Mouse (Mus musculus) hindbrain, embryonic 16.5 days (tissue): Measurements from ENCODE around the gene Mfrp. TPM values are rescaled to one million over a fixed set of nuclear protein-coding genes. Genes with fewer than 3 reads are reported as not detected.
A peak's percentile ranks its signal among the peaks of the same experiment; 100 is the strongest.

Experiments used
- ATAC-seq: fragments of 200-750 bp; cut with Nextera tagmentation; 2 replicates; pipeline ENCODE4 v1.8.0; 2017; ENCODE audit warnings: moderate TSS enrichment, moderate library complexity
- H3K27ac ChIP-seq: fragments of 300-500 bp; sonication (generic); 2 replicates; pipeline ENCODE4 v1.5.1; 2014; ENCODE audit warnings: low read depth, mild to moderate bottlenecking, control low read depth, low read length, moderate library complexity
- H3K27me3 ChIP-seq: fragments of 300-500 bp; sonication (generic); replicated peaks from 2 replicates; pipeline ENCODE4 v1.6.1; 2014; ENCODE audit warnings: low read length; ENCODE audit not compliant: control insufficient read depth, insufficient read depth
- H3K36me3 ChIP-seq: fragments of 300-500 bp; sonication (generic); 2 replicates; pipeline ENCODE4 v1.6.1; 2014; ENCODE audit warnings: mild to moderate bottlenecking, low read length, moderate library complexity, mixed read lengths; ENCODE audit not compliant: control insufficient read depth, insufficient read depth
- H3K4me1 ChIP-seq: fragments of 300-500 bp; sonication (generic); 2 replicates; pipeline ENCODE4 v1.6.1; 2014; ENCODE audit warnings: low read depth, low read length; ENCODE audit not compliant: control insufficient read depth, insufficient read depth
- H3K4me2 ChIP-seq: fragments of 300-500 bp; sonication (generic); 2 replicates; pipeline ENCODE4 v1.6.1; 2014; ENCODE audit warnings: mild to moderate bottlenecking, low read length, control low read depth, moderate library complexity
- H3K4me3 ChIP-seq: fragments of 300-500 bp; sonication (generic); 2 replicates; pipeline ENCODE4 v1.5.1; 2014; ENCODE audit warnings: mild to moderate bottlenecking, low read length, control low read depth, moderate library complexity
- H3K9ac ChIP-seq: fragments of 300-500 bp; sonication (generic); 2 replicates; pipeline ENCODE4 v1.6.1; 2014; ENCODE audit warnings: low read depth, mild to moderate bottlenecking, control low read depth, low read length, moderate library complexity
- H3K9me3 ChIP-seq: fragments of 300-500 bp; sonication (generic); 2 replicates; pipeline ENCODE4 v1.6.1; 2014; ENCODE audit warnings: mild to moderate bottlenecking, low read length, moderate library complexity; ENCODE audit not compliant: control insufficient read depth
- WGBS: fragments of 180-500 bp; shearing (Covaris S2); extraction: QIAGEN DNeasy Blood & Tissue Kit; methylation state at CpG from one replicate; pipeline ENCODE4 v1.1.7; 2014; 5-methylcytosine and 5-hydroxymethylcytosine counted together
- polyA plus RNA-seq: library from polyadenylated mRNA; unstranded; fragments of >200 nt; fragmentation: Nextera tagmentation; extraction: Ambion mirVana; gene quantifications from 2 replicates; pipeline ENCODE4 v1.2.1, GENCODE M21; 2015

The Mfrp gene
- polyA plus RNA-seq, 1 experiment from 2014 or later = 0.31 TPM

DNA sequence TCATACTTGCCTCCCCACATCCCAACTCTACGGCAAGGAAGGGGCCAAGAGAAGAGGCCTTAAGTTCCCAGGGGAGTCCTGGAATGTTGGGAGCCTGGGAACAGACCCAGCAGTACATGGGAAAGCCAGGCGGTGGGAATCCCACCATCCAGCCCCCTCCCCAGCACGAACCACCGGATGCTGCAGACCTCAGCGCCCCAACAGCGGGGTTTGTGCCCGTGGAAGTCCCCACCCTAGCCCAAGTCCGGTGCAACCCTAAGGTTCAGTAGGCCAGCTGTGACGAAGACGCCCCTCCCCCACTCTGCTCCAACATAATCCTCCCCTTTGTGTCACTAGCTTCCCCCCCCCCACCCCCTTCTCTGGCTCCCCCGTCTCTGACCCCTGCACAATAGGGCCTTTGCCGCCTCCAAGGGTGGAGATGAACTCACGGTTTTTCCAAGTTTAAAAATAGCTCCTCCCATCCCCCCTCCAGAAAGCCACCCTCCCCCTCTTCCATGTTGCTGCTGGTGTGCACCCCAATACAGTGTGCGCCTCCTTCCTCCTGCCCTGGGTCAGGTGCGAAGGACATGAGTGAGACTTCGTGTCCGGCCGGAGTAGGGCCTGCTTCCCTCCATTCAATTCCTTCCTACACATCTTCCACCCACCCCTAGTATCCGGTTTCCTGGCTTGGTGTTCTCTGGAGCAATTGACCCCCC lies 29.2 kb downstream of the Mfrp start:
- peaks cover 40% of the 10 kb centered on the region for H3K4me1 ChIP-seq
- ATAC-seq = no peak
- no peak overlapping the region for H3K27ac ChIP-seq
- H3K9ac ChIP-seq = peak overlapping the region; percentile 57
- no peaks in the 10 kb centered on the region for H3K36me3 ChIP-seq
- 16% methylated on average over 19 of the region's 19 CpGs for WGBS
- H3K4me3 ChIP-seq = no peak overlapping the region; the same call in 1 of the 2 replicates
- H3K9me3 ChIP-seq = no peaks in the 10 kb centered on the region
- H3K27me3 ChIP-seq = peaks cover 22% of the 10 kb centered on the region
- H3K4me2 ChIP-seq = peak overlapping the region; percentile 61

DNA sequence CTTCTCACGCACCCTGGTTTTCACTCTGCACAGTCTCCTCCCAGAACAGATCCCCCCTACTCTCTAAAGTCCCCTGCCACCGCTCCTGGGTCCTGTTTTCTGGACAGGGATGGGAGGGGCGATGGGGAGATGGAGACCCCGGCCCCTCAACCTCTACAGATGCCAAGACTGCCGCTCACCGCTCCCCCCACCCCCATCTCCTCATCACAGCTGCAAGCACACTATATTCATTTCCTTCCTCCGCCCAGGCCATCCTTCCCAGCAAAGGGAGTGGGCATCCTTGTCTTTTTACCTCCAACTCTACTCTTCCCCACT lies 29.7 kb downstream of the Mfrp start:
- no peak for ATAC-seq
- H3K4me3 ChIP-seq = no peak overlapping the region
- no peaks in the 10 kb centered on the region for H3K36me3 ChIP-seq
- peaks cover 25% of the 10 kb centered on the region for H3K27me3 ChIP-seq
- no peak overlapping the region for H3K27ac ChIP-seq
- no peaks in the 10 kb centered on the region for H3K9me3 ChIP-seq
- 44% methylated on average over 7 of the region's 7 CpGs for WGBS
- H3K4me2 ChIP-seq = no peak overlapping the region
- H3K9ac ChIP-seq = no peak overlapping the region
- H3K4me1 ChIP-seq = peaks cover 42% of the 10 kb centered on the region

- ATAC-seq = no peak
- H3K9me3 ChIP-seq = no peaks in the 10 kb centered on the region
- 70% methylated on average over 5 of the region's 5 CpGs for WGBS
- H3K36me3 ChIP-seq = no peaks in the 10 kb centered on the region
- no peak overlapping the region for H3K27ac ChIP-seq
- no peak overlapping the region for H3K4me3 ChIP-seq
- H3K27me3 ChIP-seq = peaks cover 28% of the 10 kb centered on the region
- H3K4me1 ChIP-seq = peaks cover 39% of the 10 kb centered on the region
- H3K4me2 ChIP-seq = no peak overlapping the region
- H3K9ac ChIP-seq = no peak overlapping the region
Observed at GRCm38 (mm10) chr9:44132200-44132599, 30.7 kb downstream of the Mfrp start.

DNA sequence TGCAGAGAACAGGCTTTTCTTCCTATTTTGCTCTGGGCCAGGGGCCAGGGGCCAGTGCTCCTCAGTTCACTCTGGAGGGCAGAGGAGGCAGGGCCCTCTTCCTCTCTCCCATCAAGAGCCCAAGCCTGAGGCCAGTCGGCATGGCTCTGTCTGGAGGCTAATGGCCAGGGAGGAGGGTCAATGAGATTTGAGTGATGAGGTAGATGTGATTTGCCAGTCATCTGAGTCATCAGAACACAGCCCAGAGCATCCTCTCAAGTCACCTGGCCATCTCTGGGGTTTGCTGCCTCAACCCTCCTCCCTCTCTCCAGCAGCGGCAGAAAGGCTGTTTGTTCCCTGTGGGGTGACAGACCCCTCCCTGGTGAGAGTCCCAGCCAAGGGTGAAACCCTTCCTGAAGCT lies 31.8 kb downstream of the Mfrp start:
- Histone ChIP-seq H3K4me3 (no peak overlapping the region), H3K27ac (no peak overlapping the region), H3K4me1 (peaks cover 39% of the 10 kb centered on the region), H3K9me3 (no peaks in the 10 kb centered on the region), H3K36me3 (no peaks in the 10 kb centered on the region), H3K9ac (no peak overlapping the region), H3K4me2 (no peak overlapping the region; the same call in 1 of the 2 replicates), H3K27me3 (peaks cover 28% of the 10 kb centered on the region)
- WGBS = 15% methylated on average over 2 of the region's 2 CpGs
- ATAC-seq = no peak

- Histone ChIP-seq H3K4me1 (peaks cover 39% of the 10 kb centered on the region), H3K27me3 (peaks cover 28% of the 10 kb centered on the region)
- under 1% methylated on average over 52 of the region's 55 CpGs for WGBS
Observed at GRCm38 (mm10) chr9:44134101-44134850, 32.7 kb downstream of the Mfrp start, which contains the start of gene Mcam. Mcam (plus strand) TSS chr9:44134469.

DNA sequence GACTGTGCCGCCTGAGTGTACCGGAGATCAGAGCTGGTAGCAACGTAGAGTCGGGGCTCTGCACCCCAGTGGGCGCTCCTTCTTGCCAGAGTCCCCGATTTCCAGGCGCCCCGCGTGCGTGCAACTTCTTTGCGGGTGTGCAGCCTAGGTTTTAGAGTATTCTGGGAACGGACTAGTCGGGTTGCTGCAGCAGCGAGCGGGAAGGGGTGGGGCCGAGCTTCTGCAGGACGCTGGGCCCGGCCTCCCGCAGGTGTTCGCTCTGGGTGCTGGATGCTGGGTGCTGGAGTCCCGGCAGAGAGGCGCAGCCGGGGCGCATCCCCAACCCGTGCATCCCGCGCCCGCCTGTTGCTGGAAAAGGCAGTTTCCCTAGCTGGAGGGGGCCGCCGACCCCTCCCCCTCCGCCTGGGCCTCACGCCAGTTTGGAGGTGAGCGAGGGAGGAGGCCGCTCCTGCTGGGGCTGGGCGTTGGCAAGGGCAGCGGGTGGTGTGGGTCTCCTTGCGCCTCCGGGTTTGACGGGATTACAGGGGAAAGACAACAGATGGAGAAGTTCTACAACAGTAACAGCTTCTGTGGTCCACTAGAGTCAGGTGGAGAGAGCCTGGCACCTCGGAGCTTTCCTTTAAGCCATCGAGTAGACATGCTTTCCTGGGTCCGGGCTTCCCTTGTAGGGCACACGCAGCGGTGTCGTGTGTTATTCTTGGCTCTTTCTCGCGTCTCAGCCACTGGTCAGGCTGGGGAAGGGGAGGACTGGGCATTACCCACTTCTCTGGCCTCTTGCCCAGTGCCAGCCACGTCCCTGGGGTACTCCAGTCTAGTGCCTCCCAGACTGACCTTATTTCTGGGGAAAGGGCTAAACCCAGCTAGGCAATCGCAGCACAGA lies 33.6 kb downstream of the Mfrp start:
- 2% methylated on average over 35 of the region's 49 CpGs for WGBS
- peaks cover 28% of the 10 kb centered on the region for H3K27me3 ChIP-seq
- peaks cover 36% of the 10 kb centered on the region for H3K4me1 ChIP-seq
- H3K27ac ChIP-seq = peak overlapping the region; percentile 46
- peak overlapping the region; percentile 47 for H3K4me3 ChIP-seq
- H3K9ac ChIP-seq = peak overlapping the region; percentile 61
- H3K9me3 ChIP-seq = no peaks in the 10 kb centered on the region
- H3K4me2 ChIP-seq = peak overlapping the region; percentile 88
- peak; percentile 18 for ATAC-seq
- H3K36me3 ChIP-seq = no peaks in the 10 kb centered on the region

More at GRCm38 (mm10) chr9:44134101-44134850, 32.7 kb downstream of the Mfrp start, which contains the start of gene Mcam:
- ATAC-seq = peak; percentile 30
- no peaks in the 10 kb centered on the region for H3K36me3 ChIP-seq
- peak within 1 kb of the TSS; percentile 47 for H3K4me3 ChIP-seq
- peak within 1 kb of the TSS; percentile 61 for H3K9ac ChIP-seq
- no peaks in the 10 kb centered on the region for H3K9me3 ChIP-seq
- H3K4me2 ChIP-seq = peak within 1 kb of the TSS; percentile 88
- peak within 1 kb of the TSS; percentile 57 for H3K27ac ChIP-seq

DNA sequence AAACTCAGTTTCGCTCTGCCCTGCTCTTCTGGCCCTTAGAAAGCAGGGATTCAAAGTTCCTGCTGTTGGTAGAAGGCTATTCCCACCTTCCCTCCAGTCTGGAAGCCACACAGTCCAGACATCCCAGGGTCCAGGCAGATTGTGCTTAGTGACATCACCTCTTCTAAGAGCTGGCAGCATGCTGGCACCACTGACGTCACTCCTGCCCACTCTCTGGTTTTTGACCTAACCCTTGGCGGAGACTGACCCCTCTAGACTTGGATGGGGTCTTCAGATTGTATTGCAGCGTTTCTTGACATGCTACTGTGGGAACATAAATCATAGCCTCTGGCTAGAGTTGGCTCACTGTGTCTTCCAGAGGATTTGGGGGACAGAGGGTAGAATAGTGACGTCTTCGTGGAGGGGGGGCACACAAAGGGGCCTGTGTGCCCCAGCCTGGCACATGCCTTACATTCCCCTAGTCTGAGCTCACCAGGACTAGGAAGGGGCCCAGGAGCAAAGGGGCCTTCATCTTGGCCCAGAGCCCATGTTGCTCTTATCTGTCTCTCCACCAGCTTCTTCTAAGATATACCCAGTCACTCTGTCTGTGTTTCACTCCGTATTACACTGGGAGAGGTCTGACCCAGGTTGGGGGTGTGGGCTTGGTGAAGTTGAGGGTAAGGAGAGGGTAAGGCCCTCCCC lies 34.3 kb downstream of the Mfrp start:
- peak overlapping the region; percentile 46 for H3K27ac ChIP-seq
- no peaks in the 10 kb centered on the region for H3K36me3 ChIP-seq
- no peak overlapping the region for H3K9ac ChIP-seq
- peak overlapping the region; percentile 88 for H3K4me2 ChIP-seq
- peaks cover 28% of the 10 kb centered on the region for H3K27me3 ChIP-seq
- WGBS = 43% methylated on average over 7 of the region's 7 CpGs
- H3K4me3 ChIP-seq = peak overlapping the region; percentile 47
- no peak for ATAC-seq
- H3K9me3 ChIP-seq = no peaks in the 10 kb centered on the region
- peaks cover 30% of the 10 kb centered on the region for H3K4me1 ChIP-seq

DNA sequence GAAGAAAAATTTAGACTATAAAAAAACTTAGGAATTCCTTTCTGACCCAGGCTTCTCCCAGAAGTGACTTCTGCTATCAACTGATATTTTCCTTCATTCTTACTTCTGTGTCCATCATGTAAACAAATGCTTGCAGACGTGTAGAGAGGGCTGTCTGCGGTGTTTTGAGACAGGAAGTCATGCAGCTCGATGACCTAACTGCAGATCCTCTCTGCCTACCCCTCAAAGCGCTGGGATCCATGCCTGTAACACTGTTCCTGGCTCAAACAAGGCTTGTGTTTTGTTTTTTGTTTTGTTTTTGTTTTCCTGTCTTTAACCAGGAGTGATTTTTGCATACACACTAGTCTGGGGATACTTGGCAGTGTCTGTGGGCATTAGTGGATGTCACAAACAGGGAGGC lies 36.3 kb downstream of the Mfrp start:
- no peak for ATAC-seq
- 74% methylated on average over 4 of the region's 4 CpGs for WGBS

More for the DNA sequence above, 36.3 kb downstream of the Mfrp start:
- Histone ChIP-seq H3K27me3 (peaks cover 21% of the 10 kb centered on the region), H3K9ac (no peak overlapping the region), H3K4me1 (peaks cover 30% of the 10 kb centered on the region), H3K27ac (no peak overlapping the region), H3K4me3 (no peak overlapping the region), H3K36me3 (no peaks in the 10 kb centered on the region; the same call in 1 of the 2 replicates), H3K9me3 (no peaks in the 10 kb centered on the region), H3K4me2 (no peak overlapping the region)
